Mouse (Mus musculus): Measurements from ENCODE around the gene Gorasp1.

DNA sequence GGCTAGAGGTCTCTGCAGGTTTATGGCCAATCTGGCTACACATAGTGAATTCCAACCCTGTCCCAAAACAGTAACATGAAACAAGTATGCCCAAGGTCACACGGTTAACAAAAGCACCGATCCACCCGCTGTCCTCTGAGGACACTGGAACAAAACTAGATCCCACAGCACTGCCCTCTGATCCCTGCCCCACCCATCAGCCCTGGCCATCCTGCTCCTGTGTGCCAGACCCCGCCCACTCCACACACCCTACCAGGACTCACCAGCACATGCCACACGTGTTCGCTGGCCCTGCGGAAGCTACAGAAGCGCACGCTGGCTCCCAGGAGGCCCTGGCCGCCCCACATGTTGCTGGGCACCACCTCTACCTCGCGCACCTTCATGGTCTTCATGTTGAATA lies 5.0 kb downstream of the Gorasp1 start:
- TF ChIP-seq EP300 (IDR thresholded peaks at IDR 0.05; ENCODE audit: low read depth) (no peak), CTCF (IDR thresholded peaks at IDR 0.05; ENCODE audit: low read depth) (no peak)

Data from liver, embryonic 14.5 days (tissue).